Mouse (Mus musculus): Measurements from ENCODE around the gene Gm49373. TPM values are rescaled to one million over a fixed set of nuclear protein-coding genes. Genes with fewer than 3 reads are reported as not detected.

The Gm49373 gene
- polyA plus RNA-seq, 1 experiment from 2014 or later, result 0.44 TPM

- 0 out of 2 replicates have a peak, but pooled peaks cover 3% of the 10 kb centered on the region for H3K4me1 ChIP-seq (ENCODE audit: control insufficient read depth, insufficient read depth, low read length)
- no peaks in the 10 kb centered on the region for H3K9me3 ChIP-seq (replicated peaks; ENCODE audit: control insufficient read depth, low read length)
- H3K27ac ChIP-seq (ENCODE audit: low read depth, low read length), result no peak overlapping the region
- 82% methylated on average over 6 of the region's 6 CpGs for WGBS (ENCODE audit: insufficient replicate concordance)
- H3K36me3 ChIP-seq (ENCODE audit: control insufficient read depth, insufficient read depth, low read length), result 0 out of 2 replicates have a peak, but pooled peaks cover 2% of the 10 kb centered on the region
- no peaks in the 10 kb centered on the region for H3K27me3 ChIP-seq (ENCODE audit: control insufficient read depth, insufficient read depth, low read length)
- no peak overlapping the region for H3K4me2 ChIP-seq
- no peak overlapping the region for H3K9ac ChIP-seq (ENCODE audit: low read depth, low read length)
- ATAC-seq (replicated peaks; ENCODE audit: insufficient number of reproducible peaks, low FRiP score, low TSS enrichment), result no peak
- H3K4me3 ChIP-seq (ENCODE audit: low read depth, low read length), result no peak overlapping the region
These were observed 31.9 kb upstream of the Gm49373 start for GRCm38 (mm10) chr9:21104814-21105213.

GRCm38 (mm10) chr9:21102076-21102475 is 29.2 kb upstream of the Gm49373 start:
- no peaks in the 10 kb centered on the region for H3K36me3 ChIP-seq (ENCODE audit: control insufficient read depth, insufficient read depth, low read length)
- no peak for ATAC-seq (replicated peaks; ENCODE audit: insufficient number of reproducible peaks, low FRiP score, low TSS enrichment)
- 84% methylated on average over 2 of the region's 2 CpGs for WGBS (ENCODE audit: insufficient replicate concordance)
- no peaks in the 10 kb centered on the region for H3K9me3 ChIP-seq (replicated peaks; ENCODE audit: control insufficient read depth, low read length)
- no peak overlapping the region for H3K27ac ChIP-seq (ENCODE audit: low read depth, low read length)
- 0 out of 2 replicates have a peak, but pooled peaks cover 3% of the 10 kb centered on the region for H3K4me1 ChIP-seq (ENCODE audit: control insufficient read depth, insufficient read depth, low read length)
- no peak overlapping the region for H3K4me2 ChIP-seq
- H3K9ac ChIP-seq (ENCODE audit: low read depth, low read length), result no peak overlapping the region
- H3K4me3 ChIP-seq (ENCODE audit: low read depth, low read length), result no peak overlapping the region
- no peaks in the 10 kb centered on the region for H3K27me3 ChIP-seq (ENCODE audit: control insufficient read depth, insufficient read depth, low read length)

GRCm38 (mm10) chr9:21100447-21101161 is 27.7 kb upstream of the Gm49373 start:
- no peaks in the 10 kb centered on the region for H3K36me3 ChIP-seq (ENCODE audit: control insufficient read depth, insufficient read depth, low read length)
- WGBS (ENCODE audit: insufficient replicate concordance), result 48% methylated on average over 15 of the region's 15 CpGs
- no peak overlapping the region for H3K27ac ChIP-seq (ENCODE audit: low read depth, low read length)
- no peak overlapping the region for H3K4me2 ChIP-seq
- 0 out of 2 replicates have a peak, but pooled peaks cover 3% of the 10 kb centered on the region for H3K4me1 ChIP-seq (ENCODE audit: control insufficient read depth, insufficient read depth, low read length)
- no peak overlapping the region for H3K9ac ChIP-seq (ENCODE audit: low read depth, low read length)
- H3K4me3 ChIP-seq (ENCODE audit: low read depth, low read length), result no peak overlapping the region
- H3K9me3 ChIP-seq (replicated peaks; ENCODE audit: control insufficient read depth, low read length), result no peaks in the 10 kb centered on the region
- no peak for ATAC-seq (replicated peaks; ENCODE audit: insufficient number of reproducible peaks, low FRiP score, low TSS enrichment)
- H3K27me3 ChIP-seq (ENCODE audit: control insufficient read depth, insufficient read depth, low read length), result no peaks in the 10 kb centered on the region

- WGBS (ENCODE audit: insufficient replicate concordance), result 58% methylated on average over 8 of the region's 8 CpGs
- Histone ChIP-seq H3K9ac (ENCODE audit: low read depth, low read length) (no peak overlapping the region), H3K27me3 (ENCODE audit: control insufficient read depth, insufficient read depth, low read length) (no peaks in the 10 kb centered on the region), H3K4me3 (ENCODE audit: low read depth, low read length) (no peak overlapping the region), H3K27ac (ENCODE audit: low read depth, low read length) (no peak overlapping the region), H3K36me3 (ENCODE audit: control insufficient read depth, insufficient read depth, low read length) (no peaks in the 10 kb centered on the region), H3K4me2 (no peak overlapping the region), H3K4me1 (ENCODE audit: control insufficient read depth, insufficient read depth, low read length) (0 out of 2 replicates have a peak, but pooled peaks cover 3% of the 10 kb centered on the region), H3K9me3 (replicated peaks; ENCODE audit: control insufficient read depth, low read length) (no peaks in the 10 kb centered on the region)
- no peak for ATAC-seq (replicated peaks; ENCODE audit: insufficient number of reproducible peaks, low FRiP score, low TSS enrichment)
These were observed 24.9 kb upstream of the Gm49373 start for GRCm38 (mm10) chr9:21097793-21098192.

- no peak overlapping the region for H3K4me2 ChIP-seq
- H3K4me3 ChIP-seq (ENCODE audit: low read depth, low read length), result no peak overlapping the region
- no peak overlapping the region for H3K27ac ChIP-seq (ENCODE audit: low read depth, low read length)
- no peak overlapping the region for H3K9ac ChIP-seq (ENCODE audit: low read depth, low read length)
- 97% methylated on average over 4 of the region's 4 CpGs for WGBS (ENCODE audit: insufficient replicate concordance)
- ATAC-seq (replicated peaks; ENCODE audit: insufficient number of reproducible peaks, low FRiP score, low TSS enrichment), result no peak
- H3K9me3 ChIP-seq (replicated peaks; ENCODE audit: control insufficient read depth, low read length), result no peaks in the 10 kb centered on the region
- peaks cover 3% of the 10 kb centered on the region; the same call in 1 of the 2 replicates for H3K4me1 ChIP-seq (ENCODE audit: control insufficient read depth, insufficient read depth, low read length)
- no peaks in the 10 kb centered on the region for H3K27me3 ChIP-seq (ENCODE audit: control insufficient read depth, insufficient read depth, low read length)
- no peaks in the 10 kb centered on the region for H3K36me3 ChIP-seq (ENCODE audit: control insufficient read depth, insufficient read depth, low read length)
These were observed 23.1 kb upstream of the Gm49373 start for GRCm38 (mm10) chr9:21095958-21096357.

- no peak overlapping the region for H3K9ac ChIP-seq (ENCODE audit: low read depth, low read length)
- no peak overlapping the region for H3K27ac ChIP-seq (ENCODE audit: low read depth, low read length)
- H3K4me3 ChIP-seq (ENCODE audit: low read depth, low read length), result no peak overlapping the region
- H3K4me1 ChIP-seq (ENCODE audit: control insufficient read depth, insufficient read depth, low read length), result peaks cover 14% of the 10 kb centered on the region
- H3K27me3 ChIP-seq (ENCODE audit: control insufficient read depth, insufficient read depth, low read length), result no peaks in the 10 kb centered on the region
- no peaks in the 10 kb centered on the region for H3K9me3 ChIP-seq (replicated peaks; ENCODE audit: control insufficient read depth, low read length)
- peaks cover 9% of the 10 kb centered on the region for H3K36me3 ChIP-seq (ENCODE audit: control insufficient read depth, insufficient read depth, low read length)
- no peak for ATAC-seq (replicated peaks; ENCODE audit: insufficient number of reproducible peaks, low FRiP score, low TSS enrichment)
- 89% methylated on average over 9 of the region's 9 CpGs for WGBS (ENCODE audit: insufficient replicate concordance)
- no peak overlapping the region for H3K4me2 ChIP-seq
These were observed 20.5 kb upstream of the Gm49373 start for GRCm38 (mm10) chr9:21093423-21093822.

GRCm38 (mm10) chr9:21091707-21092320 is 18.9 kb upstream of the Gm49373 start, which contains the start of the genes Gm38431 and Raver1:
Gm38431 (minus strand) TSS chr9:21091997.
Raver1 (minus strand) TSS chr9:21092008.
- H3K4me2 ChIP-seq, result peak within 1 kb of the TSS; percentile 80
- peak within 1 kb of the TSS; percentile 81 for H3K4me3 ChIP-seq (ENCODE audit: low read depth, low read length)
- H3K27ac ChIP-seq (ENCODE audit: low read depth, low read length), result peak within 1 kb of the TSS; percentile 92
- H3K4me1 ChIP-seq (ENCODE audit: control insufficient read depth, insufficient read depth, low read length), result peaks cover 14% of the 10 kb centered on the region
- no peaks in the 10 kb centered on the region for H3K27me3 ChIP-seq (ENCODE audit: control insufficient read depth, insufficient read depth, low read length)
- H3K9me3 ChIP-seq (replicated peaks; ENCODE audit: control insufficient read depth, low read length), result no peaks in the 10 kb centered on the region
- H3K9ac ChIP-seq (ENCODE audit: low read depth, low read length), result peak within 1 kb of the TSS; percentile 92
- peak; percentile 99 for ATAC-seq (replicated peaks; ENCODE audit: insufficient number of reproducible peaks, low FRiP score, low TSS enrichment)
- under 1% methylated on average over 54 of the region's 54 CpGs for WGBS (ENCODE audit: insufficient replicate concordance)
- H3K36me3 ChIP-seq (ENCODE audit: control insufficient read depth, insufficient read depth, low read length), result peaks cover 11% of the 10 kb centered on the region

GRCm38 (mm10) chr9:21090972-21091706 is 18.2 kb upstream of the Gm49373 start:
- peak overlapping the region; percentile 81 for H3K4me3 ChIP-seq (ENCODE audit: low read depth, low read length)
- H3K4me1 ChIP-seq (ENCODE audit: control insufficient read depth, insufficient read depth, low read length), result peaks cover 14% of the 10 kb centered on the region
- no peak for ATAC-seq (replicated peaks; ENCODE audit: insufficient number of reproducible peaks, low FRiP score, low TSS enrichment)
- peak overlapping the region; percentile 92 for H3K9ac ChIP-seq (ENCODE audit: low read depth, low read length)
- peak overlapping the region; percentile 92 for H3K27ac ChIP-seq (ENCODE audit: low read depth, low read length)
- H3K27me3 ChIP-seq (ENCODE audit: control insufficient read depth, insufficient read depth, low read length), result no peaks in the 10 kb centered on the region
- H3K36me3 ChIP-seq (ENCODE audit: control insufficient read depth, insufficient read depth, low read length), result peaks cover 18% of the 10 kb centered on the region
- 3% methylated on average over 24 of the region's 24 CpGs for WGBS (ENCODE audit: insufficient replicate concordance)
- H3K4me2 ChIP-seq, result peak overlapping the region; percentile 80
- no peaks in the 10 kb centered on the region for H3K9me3 ChIP-seq (replicated peaks; ENCODE audit: control insufficient read depth, low read length)

All from heart, embryonic 11.5 days (tissue).